Mouse (Mus musculus): ENCODE data around the gene Olfr1434. TPM values are rescaled to one million over a fixed set of nuclear protein-coding genes. Genes with fewer than 3 reads are reported as not detected.
"Not testable (repeated sequence)": the region's sequence is repeated elsewhere in the genome, so short reads cannot be mapped to it uniquely, and the experiment has no call there.

The Olfr1434 gene
- not detected in 2 replicates for polyA plus RNA-seq (2012; ENCODE audit: insufficient read depth, insufficient read length, missing spikeins)

DNA sequence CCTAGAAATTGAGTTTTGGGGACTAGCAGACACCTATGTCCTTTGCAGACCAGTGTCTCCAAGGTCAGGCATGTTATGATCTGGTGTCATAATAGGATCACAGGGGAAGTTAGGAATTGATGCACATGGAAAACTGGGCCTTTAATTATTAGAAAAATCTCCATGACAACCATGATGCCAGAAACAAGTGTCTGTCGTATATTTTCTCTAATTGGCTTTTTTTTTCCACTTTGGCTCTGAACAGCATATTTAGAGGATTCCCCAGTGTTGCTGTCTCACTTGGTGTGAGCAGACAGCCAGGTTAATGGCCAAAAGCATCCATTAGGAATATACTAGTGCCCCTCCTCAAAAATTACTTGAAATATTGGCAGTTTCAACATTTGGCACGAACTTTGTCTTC is at the start of gene Olfr1434:
TSS of gene Olfr1434 (plus strand) at position 301 of the 400 bp plus-strand sequence.
- Histone ChIP-seq H3K4me1 (ENCODE audit: control insufficient read depth, insufficient read depth, insufficient read length, low read length) (no peaks in the 10 kb centered on the region), H3K4me3 (ENCODE audit: insufficient read depth, low read depth, low read length) (no peak within 1 kb of the TSS), H3K27ac (replicated peaks; ENCODE audit: low read depth, low read length) (no peak within 1 kb of the TSS)

DNA sequence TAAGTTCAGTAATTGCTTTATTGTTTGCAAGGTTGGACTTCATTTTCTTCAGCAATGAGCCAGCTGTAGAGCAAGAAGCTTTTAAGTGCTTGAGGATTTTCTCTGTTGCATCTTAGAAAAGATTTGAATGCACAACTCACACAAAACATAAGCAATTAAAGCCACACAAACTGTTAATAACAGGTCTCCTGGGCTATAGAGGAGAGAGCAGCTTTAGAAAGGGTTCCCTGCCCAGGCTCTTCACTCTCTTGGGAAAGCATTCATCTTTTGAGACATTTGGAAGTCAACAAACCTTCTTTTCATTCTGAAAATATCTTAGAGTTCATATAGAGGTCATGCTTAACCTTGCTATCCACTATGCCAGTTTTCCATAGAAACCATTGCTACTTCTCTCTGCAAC is 47.2 kb upstream of the Olfr1434 start, which contains the start of gene Olfr1432:
TSS of gene Olfr1432 (minus strand) at position 101 of the 400 bp plus-strand sequence.
- not testable (repeated sequence) for H3K4me1 ChIP-seq (ENCODE audit: control insufficient read depth, insufficient read depth, insufficient read length, low read length); H3K4me3 ChIP-seq (ENCODE audit: insufficient read depth, low read depth, low read length); H3K27ac ChIP-seq (replicated peaks; ENCODE audit: low read depth, low read length)

DNA sequence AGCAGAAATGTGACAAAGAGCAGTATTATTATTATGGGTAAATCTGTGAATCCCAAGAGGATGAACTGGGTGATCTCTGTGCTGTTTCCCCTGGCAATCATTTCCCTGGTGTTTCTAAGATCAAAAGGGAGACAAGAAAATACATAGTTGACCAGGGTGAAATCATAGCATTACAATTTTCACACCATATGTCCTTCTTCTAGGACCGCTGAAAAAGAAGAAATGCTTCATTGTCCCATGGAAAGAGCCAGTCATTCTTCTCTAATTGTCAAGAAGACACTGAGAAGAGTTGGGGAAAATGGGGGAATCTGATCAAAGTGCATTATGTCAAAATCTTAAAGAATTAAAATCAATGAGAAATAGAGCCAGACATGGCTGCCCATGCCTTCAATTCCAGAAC is 38.1 kb upstream of the Olfr1434 start, which contains the start of gene Olfr262:
TSS of gene Olfr262 (minus strand) at position 101 of the 400 bp plus-strand sequence.
- no peaks in the 10 kb centered on the region for H3K4me1 ChIP-seq (ENCODE audit: control insufficient read depth, insufficient read depth, insufficient read length, low read length)
- H3K27ac ChIP-seq (replicated peaks; ENCODE audit: low read depth, low read length), result no peak within 1 kb of the TSS
- H3K4me3 ChIP-seq (ENCODE audit: insufficient read depth, low read depth, low read length), result no peak within 1 kb of the TSS

DNA sequence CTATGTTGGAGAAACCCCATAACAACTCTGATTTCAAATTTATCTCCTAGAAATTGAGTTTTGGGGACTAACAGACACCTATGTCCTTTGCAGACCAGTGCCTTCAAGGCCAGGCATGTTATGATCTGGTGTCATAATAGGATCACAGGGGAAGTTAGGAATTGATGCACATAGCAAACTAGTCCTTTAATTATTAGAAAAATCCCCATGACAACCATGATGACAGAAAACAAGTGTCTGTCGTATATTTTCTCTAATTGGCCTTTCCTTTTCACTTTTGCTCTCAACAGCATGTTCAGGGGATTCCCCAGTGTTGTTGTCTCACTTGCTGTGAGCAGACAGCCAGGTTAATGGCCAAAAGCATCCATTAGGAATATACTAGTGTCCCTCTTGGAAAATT is 18.9 kb upstream of the Olfr1434 start, which contains the start of gene Olfr235:
TSS of gene Olfr235 (plus strand) at position 301 of the 400 bp plus-strand sequence.
- Histone ChIP-seq H3K4me1 (ENCODE audit: control insufficient read depth, insufficient read depth, insufficient read length, low read length) (no peaks in the 10 kb centered on the region), H3K27ac (replicated peaks; ENCODE audit: low read depth, low read length) (no peak within 1 kb of the TSS), H3K4me3 (ENCODE audit: insufficient read depth, low read depth, low read length) (no peak within 1 kb of the TSS)

DNA sequence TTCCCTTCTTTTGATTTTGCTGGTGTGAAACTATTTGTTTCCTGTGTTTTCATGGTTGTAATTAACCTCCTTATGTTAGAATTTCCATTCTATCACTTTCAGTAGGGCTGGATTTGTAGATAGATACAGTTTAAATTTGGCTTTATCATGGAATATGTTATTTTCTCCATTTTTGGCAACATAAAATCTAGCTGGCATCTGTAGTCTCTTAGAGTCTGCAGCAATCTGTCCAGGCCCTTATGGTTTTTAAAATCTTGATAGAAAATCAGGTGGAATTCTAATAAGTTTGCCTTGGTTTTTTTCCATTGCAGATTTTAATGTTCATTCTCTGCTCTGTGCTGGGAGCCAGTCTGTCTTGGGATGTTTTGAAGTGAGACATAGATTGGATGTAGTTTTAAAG is 13.3 kb downstream of the Olfr1434 start:
- Histone ChIP-seq H3K4me3 (ENCODE audit: insufficient read depth, low read depth, low read length) (no peak overlapping the region), H3K4me1 (ENCODE audit: control insufficient read depth, insufficient read depth, insufficient read length, low read length) (no peaks in the 10 kb centered on the region), H3K27ac (replicated peaks; ENCODE audit: low read depth, low read length) (no peak overlapping the region)

DNA sequence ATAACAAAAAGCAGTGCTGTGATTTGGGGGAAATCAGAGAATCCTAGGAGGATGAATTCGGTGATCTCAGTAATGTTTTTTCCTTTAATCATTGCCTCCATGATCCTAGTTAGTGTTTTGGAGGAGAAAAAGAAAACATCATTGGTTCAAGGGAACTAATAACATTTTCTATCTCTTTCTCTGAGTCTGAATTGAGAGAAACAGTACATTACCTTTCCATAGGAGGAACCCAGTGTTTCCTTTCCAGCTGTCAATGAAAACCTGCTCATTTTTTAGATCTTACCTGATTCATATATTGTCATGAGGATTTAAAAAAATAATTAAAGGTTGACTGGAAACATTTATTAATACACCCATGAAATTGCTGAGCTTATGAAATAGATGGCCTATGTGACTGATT is 19.4 kb downstream of the Olfr1434 start, which contains the start of gene Olfr1436:
TSS of gene Olfr1436 (minus strand) at position 101 of the 400 bp plus-strand sequence.
- not testable (repeated sequence) for H3K27ac ChIP-seq (replicated peaks; ENCODE audit: low read depth, low read length); H3K4me3 ChIP-seq (ENCODE audit: insufficient read depth, low read depth, low read length); H3K4me1 ChIP-seq (ENCODE audit: control insufficient read depth, insufficient read depth, insufficient read length, low read length)

DNA sequence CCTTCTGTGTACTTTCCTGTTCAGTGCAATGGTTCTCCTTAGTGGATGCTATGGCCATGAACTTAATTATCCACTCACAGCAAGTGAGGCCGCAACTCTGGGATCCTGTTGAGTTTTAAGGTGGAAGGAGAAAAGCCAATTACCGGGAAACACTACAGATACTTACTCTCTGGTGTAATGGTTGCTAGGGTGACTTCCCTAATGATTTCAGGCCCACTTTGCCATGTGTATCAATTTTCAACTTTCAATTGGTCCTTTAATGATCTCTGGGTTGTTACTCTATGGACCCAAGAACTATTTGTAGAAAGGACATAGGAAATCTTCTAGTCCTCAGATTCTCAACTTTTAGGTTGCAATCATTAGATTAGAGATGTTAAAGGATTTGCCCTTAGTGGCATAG is 45.3 kb downstream of the Olfr1434 start, which contains the start of gene Olfr1437:
TSS of gene Olfr1437 (minus strand) at position 101 of the 400 bp plus-strand sequence.
- H3K4me3 ChIP-seq (ENCODE audit: insufficient read depth, low read depth, low read length), result no peak within 1 kb of the TSS
- no peaks in the 10 kb centered on the region for H3K4me1 ChIP-seq (ENCODE audit: control insufficient read depth, insufficient read depth, insufficient read length, low read length)
- no peak within 1 kb of the TSS for H3K27ac ChIP-seq (replicated peaks; ENCODE audit: low read depth, low read length)

Other genes starting within 250 kb of the Olfr1434 start
- not detected in 2 replicates for gene Olfr1423, start 238.5 kb upstream of the Olfr1434 start, polyA plus RNA-seq (2012; ENCODE audit: insufficient read depth, insufficient read length, missing spikeins)
- not detected in 2 replicates for gene Olfr1424, start 217.2 kb upstream of the Olfr1434 start, polyA plus RNA-seq (2012; ENCODE audit: insufficient read depth, insufficient read length, missing spikeins)
- gene Olfr1425, start 202.1 kb upstream of the Olfr1434 start, polyA plus RNA-seq (2012; ENCODE audit: insufficient read depth, insufficient read length, missing spikeins), result not detected in 2 replicates
- not detected in 2 replicates for gene Olfr1426, start 187.8 kb upstream of the Olfr1434 start, polyA plus RNA-seq (2012; ENCODE audit: insufficient read depth, insufficient read length, missing spikeins)
- gene Olfr1427, start 176.5 kb upstream of the Olfr1434 start, polyA plus RNA-seq (2012; ENCODE audit: insufficient read depth, insufficient read length, missing spikeins), result not detected in 2 replicates
- not detected in 2 replicates for gene Olfr1428, start 164.0 kb upstream of the Olfr1434 start, polyA plus RNA-seq (2012; ENCODE audit: insufficient read depth, insufficient read length, missing spikeins)
- gene Olfr76, start 156.7 kb upstream of the Olfr1434 start, polyA plus RNA-seq (2012; ENCODE audit: insufficient read depth, insufficient read length, missing spikeins), result not detected in 2 replicates
- not detected in 2 replicates for gene Olfr1555-ps1, start 109.7 kb upstream of the Olfr1434 start, polyA plus RNA-seq (2012; ENCODE audit: insufficient read depth, insufficient read length, missing spikeins)
- not detected in 2 replicates for gene Olfr1431, start 79.2 kb upstream of the Olfr1434 start, polyA plus RNA-seq (2012; ENCODE audit: insufficient read depth, insufficient read length, missing spikeins)
- not detected in 2 replicates for gene Olfr1432, start 47.3 kb upstream of the Olfr1434 start, polyA plus RNA-seq (2012; ENCODE audit: insufficient read depth, insufficient read length, missing spikeins)
- gene Olfr262, start 38.2 kb upstream of the Olfr1434 start, polyA plus RNA-seq (2012; ENCODE audit: insufficient read depth, insufficient read length, missing spikeins), result not detected in 2 replicates
- not detected in 2 replicates for gene Olfr235, start 18.8 kb upstream of the Olfr1434 start, polyA plus RNA-seq (2012; ENCODE audit: insufficient read depth, insufficient read length, missing spikeins)
- not detected in 2 replicates for gene Olfr1436, start 19.3 kb downstream of the Olfr1434 start, polyA plus RNA-seq (2012; ENCODE audit: insufficient read depth, insufficient read length, missing spikeins)
- gene Olfr1437, start 45.2 kb downstream of the Olfr1434 start, polyA plus RNA-seq (2012; ENCODE audit: insufficient read depth, insufficient read length, missing spikeins), result not detected in 2 replicates
- gene Olfr1438-ps1, start 56.1 kb downstream of the Olfr1434 start, polyA plus RNA-seq (2012; ENCODE audit: insufficient read depth, insufficient read length, missing spikeins), result not detected in 2 replicates
- not detected in 2 replicates for gene Olfr1440, start 107.4 kb downstream of the Olfr1434 start, polyA plus RNA-seq (2012; ENCODE audit: insufficient read depth, insufficient read length, missing spikeins)
- not detected in 2 replicates for gene Olfr1441, start 137.6 kb downstream of the Olfr1434 start, polyA plus RNA-seq (2012; ENCODE audit: insufficient read depth, insufficient read length, missing spikeins)
- not detected in 2 replicates for gene Pfpl, start 148.1 kb downstream of the Olfr1434 start, polyA plus RNA-seq (2012; ENCODE audit: insufficient read depth, insufficient read length, missing spikeins)
- gene Mpeg1, start 180.9 kb downstream of the Olfr1434 start, polyA plus RNA-seq (2012; ENCODE audit: insufficient read depth, insufficient read length, missing spikeins), result 6.3 and 7.9 TPM in 2 replicates
- gene Dtx4, start 221.6 kb downstream of the Olfr1434 start, polyA plus RNA-seq (2012; ENCODE audit: insufficient read depth, insufficient read length, missing spikeins), result 8.0 and 8.5 TPM in 2 replicates